In genomic region chr8:57955501-57955900, GRCm38 (mm10) we compare ENCODE assay signal across 19 mouse cellular contexts.
"Had no signal": no experiment of that assay in that cellular context is flagged by ENCODE, and none has a peak within 500 bp of the region (broad histone marks: within the 10 kb centered on the region; RNA-seq: fewer than 3 reads in every experiment).

No protein-coding gene starts in this region.

- H3K4me3 ChIP-seq: limb, embryonic 12.5 days; limb, embryonic 15.5 days; neural tube, embryonic 12.5 days; neural tube, embryonic 15.5 days had no signal

- H3K4me2 ChIP-seq: limb, embryonic 12.5 days; limb, embryonic 15.5 days; liver, embryonic 11.5 days; lung, embryonic 14.5 days; neural tube, embryonic 12.5 days; neural tube, embryonic 15.5 days had no signal

- H3K27ac ChIP-seq: kidney, postnatal 0 days; limb, embryonic 12.5 days; limb, embryonic 15.5 days; liver, embryonic 14.5 days; macrophage; neural tube, embryonic 12.5 days; neural tube, embryonic 15.5 days; stomach, postnatal 0 days had no signal

- H3K4me1 ChIP-seq: limb, embryonic 12.5 days; limb, embryonic 15.5 days; neural tube, embryonic 12.5 days had no signal

- H3K9me3 ChIP-seq: limb, embryonic 12.5 days; limb, embryonic 15.5 days; neural tube, embryonic 12.5 days; neural tube, embryonic 15.5 days had no signal

- H3K27me3 ChIP-seq: limb, embryonic 12.5 days; limb, embryonic 15.5 days; neural tube, embryonic 12.5 days; neural tube, embryonic 15.5 days had no signal

- DNase-seq: kidney, adult 2 months; kidney, postnatal 36 days; layer of hippocampus, postnatal 36 days; left cerebral cortex, postnatal 4 days; liver, postnatal 0 days; lung, embryonic 14.5 days; midbrain, embryonic 14.5 days; thymus, adult 2 months; thymus, postnatal 25 days had no signal

- H3K9ac ChIP-seq: limb, embryonic 12.5 days; limb, embryonic 15.5 days; liver, embryonic 14.5 days; liver, postnatal 0 days; lung, embryonic 14.5 days; neural tube, embryonic 12.5 days; neural tube, embryonic 15.5 days had no signal

- H3K36me3 ChIP-seq: limb, embryonic 12.5 days; limb, embryonic 15.5 days; neural tube, embryonic 12.5 days; neural tube, embryonic 15.5 days had no signal

- ATAC-seq: liver, postnatal 0 days; lung, postnatal 0 days had no signal
